Mouse (Mus musculus) testis, postnatal 14 days (tissue): Measurements from ENCODE around the gene Vrk3.

ENCODE experiments used
- DNase-seq: peaks from one replicate; pipeline ENCODE4 v3.0.0; 2021; ENCODE audit warnings: low spot score

The Vrk3 gene

DNA sequence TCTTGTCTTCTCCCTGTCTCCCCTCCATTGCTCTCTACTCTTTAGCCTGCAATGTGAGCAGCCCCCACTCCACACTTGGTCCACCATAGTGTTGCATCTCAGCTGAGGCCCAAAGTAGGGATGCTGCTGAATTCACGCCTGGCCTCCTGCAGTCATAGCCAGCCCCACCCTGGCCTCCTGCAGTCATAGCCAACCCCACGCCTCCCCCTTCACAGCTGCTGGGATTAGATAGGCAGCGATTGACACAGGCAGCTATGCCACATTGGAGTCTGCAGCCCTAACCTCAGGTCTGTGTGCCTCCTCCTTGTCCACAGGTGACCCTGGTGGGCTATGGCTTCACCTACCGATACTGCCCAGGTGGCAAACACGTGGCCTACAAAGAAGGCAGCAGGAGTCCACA is 19.9 kb downstream of the Vrk3 start:
- no peak for DNase-seq

DNA sequence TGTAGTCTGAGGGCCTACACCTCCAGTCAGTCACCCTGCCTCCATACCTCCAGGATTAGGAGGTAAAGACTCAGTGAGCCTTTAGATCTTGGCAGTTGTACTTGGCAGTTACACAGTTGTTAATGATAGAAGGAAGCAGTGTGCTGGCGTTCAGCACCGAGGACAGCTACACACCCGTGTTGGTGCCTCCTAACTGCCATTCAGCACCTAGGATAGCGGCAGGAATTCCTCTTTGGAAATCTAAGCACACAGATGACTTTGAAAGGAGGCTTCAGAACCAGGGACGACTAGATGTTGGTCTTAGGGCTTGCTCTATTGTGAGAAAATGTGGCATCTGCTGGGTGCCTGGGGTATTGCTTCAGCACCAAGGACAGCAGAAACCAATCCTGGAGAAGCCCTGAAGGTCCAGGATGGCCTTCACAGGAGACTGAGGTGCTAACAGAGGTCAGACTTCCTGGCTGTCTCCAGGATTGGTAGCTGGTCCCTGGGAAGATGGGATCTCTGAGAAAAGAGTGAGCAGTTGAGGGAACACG is 21.9 kb downstream of the Vrk3 start:
- DNase-seq, result peak; percentile 65

DNA sequence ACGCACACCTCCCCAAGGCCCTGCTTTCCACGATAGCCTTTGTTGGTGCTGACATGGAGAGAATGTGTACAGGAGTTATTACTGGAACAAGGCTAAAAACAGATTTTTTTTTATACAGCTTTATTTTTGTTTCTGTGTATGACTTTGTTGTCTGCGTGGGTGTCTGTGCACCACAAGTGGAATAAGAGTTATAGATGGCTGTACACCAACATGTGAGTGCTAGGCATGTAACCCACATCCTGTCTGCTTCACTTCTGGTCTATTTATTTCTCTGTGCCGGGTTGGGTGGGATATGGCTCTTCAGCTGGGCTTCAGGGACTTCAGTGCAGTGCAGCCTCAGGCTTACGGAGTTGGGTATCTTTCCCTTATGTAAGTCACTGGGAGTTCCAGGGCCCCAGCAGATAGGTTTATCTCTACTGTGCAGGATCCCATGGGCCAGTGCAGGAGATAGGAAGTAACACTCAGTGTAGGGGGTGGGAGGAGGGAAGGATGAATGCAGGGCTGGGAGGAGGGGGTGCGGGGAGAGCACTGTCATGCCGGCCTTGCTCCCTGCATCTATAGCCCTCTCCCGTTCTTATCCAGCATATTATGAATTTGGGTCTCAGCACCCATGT is 24.5 kb downstream of the Vrk3 start:
- no peak for DNase-seq

DNA sequence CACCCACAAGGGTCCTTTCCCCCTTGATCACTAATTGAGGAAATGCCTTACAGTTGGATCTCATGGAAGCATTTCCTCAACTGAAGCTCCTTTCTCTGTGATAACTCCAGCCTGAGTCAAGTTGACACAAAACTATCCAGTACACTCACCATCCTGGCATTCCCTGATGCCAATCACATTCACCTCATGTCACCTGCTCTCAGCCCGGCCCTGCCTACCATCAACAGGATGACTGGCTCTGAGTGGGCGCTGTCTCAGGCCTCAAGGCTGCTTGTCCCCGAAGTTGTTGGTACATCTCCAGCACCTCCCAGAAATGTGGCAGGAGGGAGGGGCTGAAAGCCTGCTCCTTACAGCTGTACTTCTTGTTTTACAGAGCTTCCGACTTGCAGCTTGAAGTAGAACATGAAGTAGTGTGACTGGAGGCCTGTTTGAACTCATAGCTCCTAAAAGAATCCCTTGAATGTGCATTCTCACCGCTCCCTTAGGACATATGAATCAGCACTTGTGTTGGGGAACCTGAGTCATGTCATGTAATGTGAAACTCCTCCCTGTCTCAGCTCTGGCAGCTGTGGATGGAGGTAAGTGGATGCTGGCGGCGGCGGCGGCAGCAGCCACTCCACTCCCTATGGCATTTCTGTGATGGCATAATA is 28.8 kb downstream of the Vrk3 start:
- no peak for DNase-seq

DNA sequence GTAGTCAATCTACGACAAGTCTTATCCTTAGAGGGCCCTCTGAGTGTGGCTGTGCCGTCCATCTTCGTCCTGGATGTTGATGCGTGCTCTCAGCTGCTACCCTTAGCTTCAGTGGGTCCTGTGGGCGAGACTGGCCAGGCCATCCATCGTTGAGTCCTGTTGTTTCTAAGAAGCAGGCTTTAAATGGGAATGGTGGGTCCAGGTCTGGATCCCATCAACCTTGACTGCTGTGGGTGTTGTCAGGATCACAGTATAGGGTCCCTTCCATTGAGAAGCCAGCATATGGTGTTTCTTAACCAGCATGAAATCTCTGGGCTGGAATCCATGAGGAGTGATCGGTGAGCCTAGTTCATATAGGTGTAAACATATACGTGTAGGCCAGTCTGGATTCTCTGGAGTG is 31.9 kb downstream of the Vrk3 start:
- no peak for DNase-seq

DNA sequence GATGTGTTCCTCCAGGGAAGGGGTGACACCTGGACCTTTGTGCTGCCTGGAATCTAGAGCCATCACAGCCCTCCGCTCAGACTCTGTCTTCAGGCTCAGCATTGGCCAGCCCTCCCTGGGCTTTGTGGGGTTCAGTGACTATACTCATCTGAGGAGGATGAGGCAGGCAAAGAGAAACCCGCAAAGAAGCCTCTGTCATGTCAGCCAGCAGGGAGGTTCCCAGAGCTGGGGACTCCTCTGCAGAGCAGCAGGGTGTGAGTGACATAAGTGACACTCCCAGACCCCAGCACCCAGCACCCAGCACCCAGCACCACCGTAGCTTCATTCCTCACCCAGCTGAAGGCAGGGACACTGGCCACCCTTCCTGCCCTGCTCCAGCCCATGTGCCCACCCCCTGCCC is 41.3 kb downstream of the Vrk3 start:
- DNase-seq, result no peak

DNA sequence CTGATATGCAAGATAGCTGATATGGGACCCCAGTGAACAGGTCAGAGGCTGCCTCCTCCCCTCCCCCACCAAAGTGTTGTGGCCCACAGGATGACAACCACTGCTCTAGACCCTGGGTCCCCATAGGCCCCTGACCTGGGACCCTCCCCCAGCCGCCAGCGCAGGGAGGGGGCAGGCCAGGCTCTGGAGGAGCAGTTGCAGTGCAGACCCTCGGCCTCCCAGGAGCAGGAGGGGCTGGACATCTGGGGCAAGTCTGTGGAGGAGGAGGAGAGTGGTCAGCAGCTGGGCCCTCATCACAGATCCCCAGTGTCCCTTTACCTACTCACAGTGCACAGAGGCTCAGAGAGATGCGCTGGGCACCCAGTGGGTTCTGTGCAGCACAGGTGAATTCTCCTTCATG is 41.9 kb downstream of the Vrk3 start:
- DNase-seq, result no peak

DNA sequence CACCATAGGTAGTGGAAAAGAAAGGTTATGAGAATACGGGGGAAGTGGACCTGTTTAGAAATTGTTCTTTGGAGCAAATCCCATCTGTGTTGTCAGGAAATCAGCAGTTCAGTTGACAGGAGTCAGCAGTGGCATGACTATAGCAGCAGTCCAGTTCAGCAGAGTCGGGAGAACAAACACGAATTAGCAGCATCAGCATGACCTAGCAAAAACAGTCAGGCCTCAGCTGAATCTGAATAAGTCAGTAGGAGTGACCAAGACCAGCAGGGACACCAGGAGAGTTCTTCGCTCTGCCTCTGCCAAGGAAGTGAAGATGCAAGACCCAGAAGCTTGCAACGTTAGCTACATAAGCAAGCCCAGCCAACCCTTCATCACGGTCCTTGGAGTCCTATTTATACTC is 44.6 kb downstream of the Vrk3 start:
- DNase-seq, result no peak

DNA sequence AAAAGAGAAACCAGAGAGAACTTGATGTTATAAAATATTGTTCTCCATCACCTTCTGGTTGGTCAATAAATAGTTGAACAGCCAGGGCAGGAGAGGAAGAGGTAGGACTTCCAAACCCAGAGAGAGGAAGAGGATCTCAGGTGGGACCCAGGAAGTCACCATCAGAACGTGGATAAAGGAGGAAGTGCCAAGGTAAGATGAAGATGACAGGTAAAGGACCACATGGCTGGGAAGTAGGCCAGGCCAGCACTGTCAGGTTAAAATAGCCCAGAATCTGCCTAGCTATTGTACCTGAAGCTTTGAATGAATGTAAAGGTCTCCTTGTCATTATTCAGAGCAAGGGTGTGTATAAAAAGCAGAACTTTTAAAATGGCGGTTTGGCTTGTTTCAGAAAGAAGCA is 60.7 kb downstream of the Vrk3 start:
- no peak for DNase-seq

DNA sequence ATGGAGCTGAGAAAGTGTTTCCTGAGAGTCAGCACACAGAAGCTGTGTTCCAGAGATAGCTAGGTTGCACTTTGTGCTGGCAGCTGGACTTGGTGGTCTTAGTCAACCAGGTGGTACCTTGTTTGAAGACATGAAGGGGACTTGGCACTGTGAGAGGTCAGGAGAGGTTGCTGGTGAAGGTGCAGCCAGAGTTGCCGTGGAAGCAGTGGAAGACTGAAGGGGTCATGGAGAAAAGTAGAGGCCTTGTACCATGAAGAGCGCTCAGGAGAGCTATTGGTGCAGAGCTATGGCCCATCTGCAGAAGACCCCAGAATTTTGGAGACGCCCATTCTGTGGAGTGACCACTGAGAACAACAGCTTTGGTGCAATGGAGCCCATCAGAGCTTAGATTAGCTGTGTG is 61.3 kb downstream of the Vrk3 start:
- DNase-seq, result no peak

DNA sequence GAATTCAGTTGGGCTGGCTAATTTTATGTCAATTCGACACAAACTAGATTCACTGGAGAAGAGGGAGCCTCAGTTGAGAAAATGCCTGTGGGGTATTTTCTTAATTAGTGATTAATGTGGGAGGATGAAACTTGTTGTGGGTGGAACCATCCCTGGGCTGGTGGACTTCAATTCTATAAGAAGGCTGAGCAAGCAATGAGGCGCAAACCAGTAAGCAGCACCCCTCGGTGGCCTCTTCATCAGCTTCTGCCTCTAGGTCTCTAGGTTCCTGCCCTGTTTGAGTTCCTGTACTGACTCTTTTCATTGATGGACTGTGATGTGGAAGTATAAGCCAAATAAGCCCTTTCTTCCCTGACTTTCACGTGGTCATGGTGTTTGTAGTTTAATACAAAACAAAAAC is 62.2 kb downstream of the Vrk3 start:
- DNase-seq, result no peak

DNA sequence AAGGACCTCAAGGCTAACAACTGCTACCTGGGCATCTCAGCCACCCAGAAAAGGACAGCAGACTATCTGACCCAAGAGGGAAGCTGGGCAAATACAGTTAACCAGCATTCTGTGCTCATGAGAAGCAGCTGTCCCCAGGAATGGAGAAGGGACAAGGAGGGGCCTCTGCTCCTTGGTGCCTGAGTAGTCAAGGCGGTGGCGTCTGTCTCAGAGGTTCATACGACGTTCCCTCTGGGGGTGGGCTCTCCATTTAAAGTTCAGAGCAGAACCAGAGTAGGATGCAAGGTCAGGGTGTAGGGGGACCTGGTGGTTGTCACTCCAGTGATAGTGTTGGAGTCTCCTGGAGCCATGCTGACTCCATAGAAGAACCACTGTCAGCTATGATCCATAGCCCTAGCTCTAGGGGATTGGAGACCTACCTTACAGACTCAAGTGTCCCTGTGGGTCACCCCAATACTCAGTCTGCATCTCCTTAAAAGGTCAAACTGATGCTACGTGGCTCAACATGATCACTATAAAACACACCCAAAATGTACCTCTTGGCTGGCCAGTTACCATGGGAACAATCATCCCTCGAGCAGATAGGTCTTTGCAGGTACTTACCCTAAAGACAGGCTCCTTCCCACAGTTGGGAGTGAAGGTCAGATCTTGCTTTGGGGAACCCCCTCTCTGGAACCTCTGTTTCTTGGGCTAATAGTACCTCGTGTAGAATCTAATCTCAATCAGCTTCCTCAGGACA is 62.8 kb downstream of the Vrk3 start:
- no peak for DNase-seq

DNA sequence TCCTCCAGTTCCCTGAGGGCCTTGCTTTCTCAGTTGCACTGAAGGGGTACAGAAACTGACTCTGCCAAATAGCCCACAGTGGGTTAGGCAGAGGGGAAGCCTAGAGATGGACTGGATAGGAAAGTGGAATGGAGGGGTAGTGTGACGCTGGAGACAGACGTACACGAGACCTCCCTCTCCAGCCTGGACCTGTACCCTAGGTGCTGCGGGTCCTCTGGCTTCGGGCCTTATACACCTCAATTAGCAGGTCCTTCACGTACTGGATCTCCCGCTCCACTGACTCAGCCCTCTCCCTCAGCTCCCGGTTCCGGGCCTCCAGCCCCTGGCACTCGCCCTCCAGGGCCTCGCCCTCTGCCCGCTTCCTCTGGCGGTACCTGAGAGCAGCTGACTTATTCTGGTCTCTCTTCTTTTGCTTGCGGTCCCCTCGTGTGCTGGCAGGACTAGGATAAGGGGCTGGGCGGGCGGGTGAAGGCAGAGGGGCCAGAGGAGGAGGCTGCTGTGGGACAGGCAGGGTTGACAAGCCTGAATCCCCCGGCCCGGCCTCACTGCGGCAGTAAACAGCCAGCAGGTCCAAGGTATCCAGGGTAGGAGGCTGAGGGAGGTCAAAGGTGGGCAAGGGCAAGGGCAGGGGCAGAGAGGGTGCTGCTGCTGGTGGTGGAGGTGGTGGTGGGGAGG is 64.6 kb downstream of the Vrk3 start:
- no peak for DNase-seq

DNA sequence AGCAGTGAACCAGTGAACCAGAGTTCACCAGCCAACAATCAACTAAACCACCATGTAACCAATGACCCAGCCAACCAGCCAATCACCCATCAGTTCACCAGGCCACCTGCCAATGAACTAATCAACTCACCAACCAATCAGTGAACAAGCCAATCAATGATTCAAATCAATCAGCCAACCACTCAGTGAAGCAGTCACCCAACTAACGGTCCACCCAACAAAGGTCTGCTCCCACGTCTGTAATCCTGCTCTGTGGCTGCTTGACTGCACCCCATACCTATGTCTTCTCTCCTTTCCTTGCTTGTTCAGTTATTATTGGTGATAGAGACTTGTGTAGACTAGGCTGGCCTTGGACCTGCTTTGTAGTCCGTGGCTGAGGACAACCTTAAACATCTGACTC is 65.8 kb downstream of the Vrk3 start:
- DNase-seq, result no peak

DNA sequence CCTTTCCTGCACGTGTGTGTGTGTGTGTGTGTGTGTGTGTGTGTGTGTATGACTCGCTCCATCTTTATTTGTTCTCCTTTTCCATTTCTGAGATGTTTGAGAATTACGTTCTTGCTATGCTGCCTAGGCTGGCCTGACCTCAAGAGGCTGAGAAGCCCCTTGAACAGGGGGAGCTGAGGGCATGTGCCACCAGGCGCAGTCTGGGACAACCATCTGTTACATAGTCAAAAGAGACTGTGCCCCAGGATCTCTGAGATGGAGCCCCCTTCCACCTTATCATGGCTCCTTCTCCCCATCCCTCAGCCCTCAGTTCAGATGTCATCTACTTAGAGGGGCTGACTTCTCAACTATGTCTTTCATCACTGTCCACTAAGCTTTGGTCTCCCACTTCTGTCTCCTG is 66.2 kb downstream of the Vrk3 start:
- no peak for DNase-seq

DNA sequence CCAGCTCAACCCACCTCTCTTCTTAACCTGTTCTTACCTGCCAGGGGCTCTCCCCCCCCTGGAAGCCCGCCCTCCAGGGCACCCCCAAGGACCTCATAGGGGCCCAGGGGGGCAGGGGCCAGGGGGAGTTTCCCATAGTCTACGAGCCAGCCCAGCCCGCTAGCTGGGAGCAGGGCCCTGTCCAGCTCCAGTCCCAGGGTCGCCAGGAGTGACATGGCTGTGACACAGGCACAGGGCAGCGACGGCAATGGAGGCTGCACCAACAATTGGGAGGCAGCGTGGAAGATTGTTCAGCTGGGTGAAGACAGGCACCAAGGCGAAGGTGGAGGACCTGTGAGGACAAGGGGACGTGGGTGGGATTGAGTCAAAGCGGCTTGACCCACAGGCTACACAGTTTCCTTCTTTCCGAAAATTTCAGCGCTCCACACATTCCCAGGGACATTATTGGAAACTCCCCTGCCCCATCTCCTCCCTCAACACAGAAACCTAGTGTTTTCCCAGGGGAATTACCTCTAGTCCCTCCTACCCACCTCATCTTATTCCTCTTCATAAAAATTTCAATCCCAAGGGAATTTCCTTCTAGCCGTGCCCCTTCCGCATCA is 66.8 kb downstream of the Vrk3 start:
- no peak for DNase-seq

DNA sequence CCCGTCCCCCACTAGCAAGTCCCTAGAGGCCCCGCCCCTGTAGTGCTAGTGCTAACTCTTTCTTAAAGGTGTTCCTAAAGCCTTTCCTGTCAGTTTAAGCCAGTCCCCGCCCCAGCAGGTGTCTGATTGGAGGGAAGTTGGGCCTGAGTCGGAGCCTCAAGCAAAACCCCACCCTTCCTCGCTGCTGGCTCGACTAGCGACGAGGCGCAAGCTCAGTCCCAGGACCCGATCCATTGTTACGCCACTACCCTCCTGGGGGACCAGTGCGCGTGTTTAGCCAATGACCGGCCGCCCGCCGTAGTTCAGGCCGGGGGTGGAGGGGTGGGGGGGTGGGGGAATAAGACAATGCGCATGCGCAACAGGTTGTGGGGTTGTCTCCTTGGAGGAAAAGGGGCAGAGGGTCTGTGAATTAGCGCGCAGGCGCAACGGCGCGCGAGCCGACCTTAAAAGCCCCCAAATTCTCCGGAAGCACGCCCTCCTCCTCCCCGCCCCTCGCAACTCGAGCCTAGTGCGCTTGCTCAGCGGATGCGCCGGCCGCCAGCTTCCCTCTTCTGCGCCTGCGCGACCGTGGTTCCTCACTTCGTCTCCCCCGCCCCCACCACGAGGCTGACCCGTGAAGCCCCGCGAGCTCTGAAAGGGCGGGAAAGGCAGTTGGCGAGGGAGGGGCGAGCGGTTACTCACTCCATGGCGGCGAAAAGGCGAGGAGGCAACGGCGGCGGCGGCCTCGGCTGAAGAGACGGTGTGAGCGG is 67.7 kb downstream of the Vrk3 start, which contains the start of the genes Nup62 and Il4i1:
Gene Nup62 (plus strand): TSS at position 368 of the 749 bp plus-strand sequence.
Gene Il4i1 (plus strand): TSS at position 667 of the 749 bp plus-strand sequence.
- DNase-seq, result peak; percentile 99

DNA sequence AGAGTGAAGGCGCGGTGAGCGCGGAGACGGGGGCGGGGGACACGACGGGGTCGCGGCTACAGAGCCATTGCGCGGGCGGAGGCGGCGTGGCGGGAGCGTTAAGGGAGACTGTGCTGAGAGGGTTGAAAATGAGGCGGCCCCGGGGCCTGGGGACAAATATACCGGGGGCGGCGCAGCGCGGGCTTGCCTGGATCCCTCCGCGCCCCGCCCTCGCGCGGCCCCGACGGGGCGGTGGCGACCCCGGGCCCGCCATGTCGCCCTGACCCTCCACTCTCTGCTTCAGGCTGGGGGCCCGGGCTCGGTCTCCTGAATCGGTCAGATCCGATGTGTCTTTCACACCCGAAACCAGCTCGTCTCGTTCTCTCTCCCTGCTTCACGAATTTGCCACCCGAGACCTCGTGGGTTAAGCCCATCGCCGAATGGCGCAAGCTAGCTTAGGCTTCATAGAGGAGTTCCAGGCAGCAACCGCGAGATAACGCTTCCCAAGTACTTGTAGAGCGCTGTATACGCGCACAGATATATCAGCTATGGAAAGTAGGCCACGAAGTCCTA is 68.3 kb downstream of the Vrk3 start, which contains the start of gene Atf5:
Gene Atf5 (minus strand): TSS at position 189 of the 552 bp plus-strand sequence.
- DNase-seq, result no peak

DNA sequence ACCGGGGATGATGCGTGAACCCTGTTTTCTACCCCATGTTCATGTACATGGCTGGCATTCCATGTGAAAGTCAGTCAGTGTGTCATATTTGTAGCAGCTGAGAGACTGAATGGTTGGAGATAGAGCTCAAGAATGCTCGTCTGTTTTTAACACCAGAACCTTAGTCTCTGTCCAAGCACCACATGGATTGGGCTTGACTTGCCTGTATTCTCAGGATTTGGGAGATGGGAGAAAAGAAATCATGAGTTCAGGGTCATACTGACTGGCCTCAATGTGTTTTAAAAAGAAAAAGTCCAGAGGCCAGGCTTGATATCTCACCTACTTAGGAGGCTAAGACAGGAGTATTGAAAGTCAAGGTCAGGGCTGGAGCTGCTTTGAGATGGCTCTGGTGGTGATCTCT is 69.2 kb downstream of the Vrk3 start:
- DNase-seq, result no peak

DNA sequence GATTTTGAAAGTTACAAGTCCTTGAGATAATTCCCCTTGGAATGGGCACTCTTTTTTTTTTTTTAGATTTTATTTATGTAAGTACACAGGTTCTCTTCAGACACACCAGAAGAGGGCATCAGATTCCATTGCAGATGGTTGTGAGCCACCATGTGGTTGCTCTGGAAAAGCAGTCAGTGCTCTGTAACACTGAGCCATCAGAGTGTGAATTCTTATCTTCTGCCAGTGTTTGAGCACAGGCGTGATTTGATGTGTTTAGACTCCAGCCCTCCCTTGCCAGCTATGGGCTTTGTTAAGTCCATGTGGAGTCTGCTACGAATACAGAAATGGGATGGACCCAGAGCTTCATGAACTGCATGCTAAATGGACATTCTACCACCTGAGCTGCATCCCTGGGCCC is 70.0 kb downstream of the Vrk3 start:
- DNase-seq, result no peak

DNA sequence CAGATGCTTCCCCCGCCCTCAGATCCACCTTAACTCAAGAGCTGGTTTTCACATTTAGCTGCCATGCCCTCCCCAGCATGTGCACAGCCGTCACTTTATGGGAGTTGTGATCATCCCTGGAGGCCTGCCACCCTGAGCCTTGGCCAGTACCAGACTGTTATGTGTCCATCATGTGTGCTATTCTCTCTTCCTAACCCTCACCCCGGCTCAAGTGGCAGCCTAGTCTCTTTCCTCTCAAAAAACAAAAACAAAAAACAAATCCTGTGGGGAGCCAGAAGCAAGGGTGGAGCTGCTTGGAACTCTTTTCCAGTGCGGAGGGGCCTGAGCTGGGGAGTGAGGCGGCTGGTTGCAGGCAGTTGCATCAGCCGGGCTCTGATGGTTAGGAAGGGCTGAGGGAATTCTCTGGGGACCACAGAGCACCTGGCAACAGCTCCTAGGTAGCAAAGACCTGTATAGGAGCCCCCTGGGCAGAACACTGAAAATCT is 70.6 kb downstream of the Vrk3 start:
- peak; percentile 33 for DNase-seq
